Mouse (Mus musculus) telencephalon, adult 2 months (tissue): ENCODE measurements at regions not wholly inside any gene's neighbourhood (a gene's known extent, or its start where the extent isn't known, plus 50 kb on each side); places are given as distances from the start of the nearest gene placed in this dataset.
"Not testable (repeated sequence)": the region's sequence is repeated elsewhere in the genome, so short reads cannot be mapped to it uniquely, and the experiment has no call there.

Source experiments
- DNase-seq: peaks from one replicate; pipeline ENCODE4 v3.0.0-alpha.2; 2011; ENCODE audit warnings: low read depth, low spot score

DNA sequence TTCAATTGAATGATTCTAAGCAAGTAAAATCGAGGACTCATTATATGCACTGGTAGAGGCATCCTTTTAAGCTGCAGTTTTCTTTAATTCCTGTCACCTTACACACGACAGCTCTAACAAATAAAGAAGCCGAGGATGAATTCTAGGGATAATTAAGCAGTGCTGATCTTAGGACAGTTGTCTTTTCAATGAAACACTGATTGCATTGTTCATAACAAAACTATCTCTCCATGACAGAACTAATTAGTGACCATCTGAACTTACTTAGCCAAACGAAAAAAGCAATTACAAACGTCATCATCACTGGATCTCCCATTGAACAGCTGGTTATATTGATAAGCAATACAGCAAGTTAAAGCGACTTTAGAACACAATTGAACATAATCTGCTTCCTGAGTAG, 1579.7 kb upstream of the G6pd2 start:
- DNase-seq, result no peak

DNA sequence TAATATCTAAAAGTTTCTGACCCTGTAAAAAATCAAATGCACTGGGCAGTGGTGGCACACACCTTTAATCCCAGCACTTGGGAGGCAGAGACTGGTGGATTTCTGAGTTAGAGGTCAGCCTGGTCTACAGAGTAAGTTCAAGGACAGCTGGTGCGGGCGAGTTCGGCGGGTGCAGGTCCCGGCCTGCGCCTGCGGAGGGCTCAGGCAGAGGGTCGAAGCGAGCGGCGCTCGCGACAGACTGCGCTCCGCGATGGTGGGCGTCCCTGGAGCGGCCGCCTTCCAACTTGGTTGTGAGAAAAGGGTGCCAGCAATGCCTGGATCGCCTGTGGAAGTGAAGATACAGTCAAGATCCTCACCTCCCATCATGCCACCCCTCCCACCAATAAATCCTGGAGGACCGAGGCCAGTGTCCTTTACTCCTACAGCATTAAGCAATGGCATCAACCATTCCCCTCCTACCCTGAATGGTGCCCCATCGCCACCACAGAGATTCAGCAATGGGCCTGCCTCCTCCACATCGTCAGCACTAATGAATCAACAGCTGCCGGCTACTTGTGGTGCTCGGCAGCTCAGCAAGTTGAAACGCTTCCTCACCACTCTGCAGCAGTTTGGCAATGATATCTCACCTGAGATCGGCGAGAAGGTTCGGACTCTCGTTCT, 1577.3 kb upstream of the G6pd2 start:
- not testable (repeated sequence) for DNase-seq

DNA sequence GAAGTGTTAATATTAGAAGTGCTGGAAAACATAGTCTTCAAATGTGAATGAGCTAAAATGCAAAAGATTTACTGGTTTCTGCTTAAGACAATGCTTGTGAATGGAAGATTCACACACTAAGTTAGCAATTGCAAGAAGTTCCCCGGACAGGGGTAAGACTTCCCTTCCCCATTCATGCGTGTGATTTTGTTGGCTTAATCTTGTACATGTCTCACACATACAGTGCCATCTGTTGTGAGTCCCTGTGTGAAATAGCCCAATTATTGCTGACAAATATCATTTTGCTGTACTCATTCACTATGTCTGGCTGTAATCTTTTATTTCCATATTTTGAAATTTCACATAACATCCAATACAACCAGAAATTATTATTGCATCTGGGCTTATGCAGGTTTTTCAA, 1564.4 kb upstream of the G6pd2 start:
- DNase-seq, result no peak

DNA sequence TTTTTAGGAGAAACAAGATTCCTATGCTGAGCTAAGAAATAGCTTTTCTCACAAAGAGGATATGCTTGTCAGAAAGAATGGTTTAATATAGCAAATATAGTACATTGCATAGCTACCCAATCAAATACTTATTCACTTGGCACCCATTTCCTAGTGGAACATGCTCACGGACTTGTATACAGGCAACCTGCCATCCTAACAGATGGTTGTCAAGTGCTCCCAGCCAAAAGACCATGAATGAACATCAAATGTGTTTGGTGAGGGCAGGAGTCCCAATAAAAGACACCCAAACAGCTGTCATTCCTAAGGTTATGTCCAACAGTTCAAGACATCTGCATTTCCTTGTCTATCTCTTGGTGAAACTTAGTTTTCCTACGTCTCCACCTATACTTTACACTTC, 1531.9 kb upstream of the G6pd2 start:
- DNase-seq, result peak; percentile 2
